ENCODE assay signal across 48 mouse cellular contexts in the genomic region with DNA sequence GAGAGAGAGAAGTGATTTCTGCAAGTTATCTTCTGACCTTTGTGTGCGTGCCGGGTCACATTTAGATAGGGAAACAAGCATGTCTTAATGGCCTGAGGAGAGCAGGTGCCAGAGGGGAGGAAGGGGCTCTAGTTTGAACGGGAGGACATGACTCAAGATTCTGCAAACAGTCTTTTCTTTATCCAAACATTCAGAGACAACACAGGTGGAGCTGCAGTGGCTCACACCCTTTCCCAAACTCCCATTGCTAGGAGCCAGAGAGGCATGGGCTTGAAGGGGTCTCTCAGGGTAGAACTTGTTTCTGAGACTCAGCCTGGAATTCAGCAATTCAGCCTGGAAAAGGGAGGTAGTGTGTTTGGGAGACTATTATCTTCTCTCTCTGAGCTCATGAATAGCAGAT. TPM values are rescaled to one million over a fixed set of nuclear protein-coding genes. Genes with fewer than 3 reads are reported as not detected.
"Had no signal": no experiment of that assay in that cellular context is flagged by ENCODE, and none has a peak within 500 bp of the region (broad histone marks: within the 10 kb centered on the region; RNA-seq: fewer than 3 reads in every experiment).

No protein-coding gene starts in this region.

- H3K27me3 ChIP-seq: heart, embryonic 12.5 days; heart, embryonic 13.5 days; heart, embryonic 15.5 days; hindbrain, embryonic 12.5 days; hindbrain, embryonic 13.5 days; hindbrain, embryonic 15.5 days; kidney, embryonic 15.5 days had no signal

- DNase-seq: heart, postnatal 10 days; heart, postnatal 14 days; heart, postnatal 36 days; heart, postnatal 4 days; kidney, adult 11 months; kidney, adult 18-20 months; kidney, adult 2 months; kidney, adult 8-10 months; kidney, adult 9 months; kidney, postnatal 10 days; kidney, postnatal 14 days; kidney, postnatal 25 days; kidney, postnatal 36 days; kidney, postnatal 4 days; layer of hippocampus, adult 9-11 months; layer of hippocampus, postnatal 36 days had no signal

- H3K36me3 ChIP-seq: heart, embryonic 10.5 days; heart, embryonic 12.5 days; heart, embryonic 13.5 days; heart, embryonic 15.5 days; kidney, embryonic 15.5 days had no signal

- H3K9ac ChIP-seq: heart, embryonic 12.5 days; heart, embryonic 13.5 days; heart, embryonic 15.5 days; hindbrain, embryonic 12.5 days; hindbrain, embryonic 13.5 days; hindbrain, embryonic 14.5 days; hindbrain, embryonic 15.5 days; kidney, embryonic 15.5 days had no signal

- H3K4me3 ChIP-seq: heart, embryonic 10.5 days; heart, embryonic 12.5 days; heart, embryonic 13.5 days; heart, embryonic 15.5 days; hindbrain, embryonic 10.5 days; hindbrain, embryonic 12.5 days; hindbrain, embryonic 13.5 days; hindbrain, embryonic 15.5 days; kidney, embryonic 15.5 days; layer of hippocampus, adult 2 months; left cerebral cortex, adult 2 months had no signal

- H3K9me3 ChIP-seq: heart, embryonic 10.5 days; heart, embryonic 12.5 days; heart, embryonic 13.5 days; heart, embryonic 15.5 days; hindbrain, embryonic 10.5 days; hindbrain, embryonic 12.5 days; hindbrain, embryonic 13.5 days; hindbrain, embryonic 15.5 days; kidney, embryonic 15.5 days had no signal

- H3K4me2 ChIP-seq: heart, embryonic 11.5 days; heart, embryonic 12.5 days; heart, embryonic 13.5 days; heart, embryonic 15.5 days; hindbrain, embryonic 12.5 days; hindbrain, embryonic 13.5 days; hindbrain, embryonic 14.5 days; hindbrain, embryonic 15.5 days; kidney, embryonic 15.5 days had no signal

- H3K27ac ChIP-seq: heart, embryonic 10.5 days; heart, embryonic 13.5 days; heart, embryonic 15.5 days; hindbrain, embryonic 10.5 days; hindbrain, embryonic 12.5 days; hindbrain, embryonic 13.5 days; hindbrain, embryonic 14.5 days; hindbrain, embryonic 15.5 days; hindbrain, postnatal 0 days; kidney, embryonic 15.5 days; kidney, postnatal 0 days; layer of hippocampus, adult 2 months; left cerebral cortex, adult 2 months had no signal

- ATAC-seq: hindbrain, embryonic 16.5 days; hindbrain, postnatal 0 days; inflammation-experienced regulatory T-cells, adult 6 months; intestine, embryonic 16.5 days; intestine, postnatal 0 days had no signal

- H3K4me1 ChIP-seq: hindbrain, embryonic 10.5 days; hindbrain, embryonic 12.5 days; hindbrain, embryonic 13.5 days; hindbrain, embryonic 15.5 days; kidney, embryonic 15.5 days had no signal

RNA-seq across cellular contexts. Expression of gene Tex35, which starts 15.4 kb away (rescaled TPM):
- total RNA-seq: heart, adult 8-10 months; heart, postnatal 10 days; heart, postnatal 14 days; heart, postnatal 36 days; hematopoietic stem cell, adult 5-6 weeks; hindbrain, postnatal 0 days; layer of hippocampus, adult 18-20 months; layer of hippocampus, adult 2 months; layer of hippocampus, postnatal 10 days; layer of hippocampus, postnatal 14 days; layer of hippocampus, postnatal 25 days; layer of hippocampus, postnatal 36 days; left cerebral cortex, adult 18-20 months; left cerebral cortex, adult 2 months had no signal
- polyA plus RNA-seq: heart, embryonic 10.5 days; heart, embryonic 11.5 days; heart, embryonic 12.5 days; heart, embryonic 13.5 days; heart, embryonic 14.5 days; heart, embryonic 15.5 days; heart, embryonic 16.5 days; heart, postnatal 0 days; hindbrain, embryonic 10.5 days; hindbrain, embryonic 11.5 days; hindbrain, embryonic 12.5 days; hindbrain, embryonic 13.5 days; hindbrain, embryonic 14.5 days; hindbrain, embryonic 15.5 days; hindbrain, embryonic 16.5 days; hindbrain, postnatal 0 days; intestine, embryonic 16.5 days; intestine, postnatal 0 days; kidney, embryonic 14.5 days; kidney, embryonic 15.5 days; kidney, postnatal 0 days; large intestine, adult 2 months had no signal
